Mouse (Mus musculus) adrenal gland, adult (tissue): ENCODE results near the gene Itgb2.

Experiments used
- DNase-seq, 2 experiments: peaks; one replicate each; pipeline ENCODE4 v3.0.0; 2022 to 2023; ENCODE audit warnings: low spot score in 1 of 2; ENCODE audit not compliant: inconsistent age in 2 of 2

The Itgb2 gene

GRCm38 (mm10) chr10:77516379-77516951, 13.6 kb upstream of the Itgb2 start:
- peak in 1 of 2 experiments; percentile 70 for DNase-seq

DNA sequence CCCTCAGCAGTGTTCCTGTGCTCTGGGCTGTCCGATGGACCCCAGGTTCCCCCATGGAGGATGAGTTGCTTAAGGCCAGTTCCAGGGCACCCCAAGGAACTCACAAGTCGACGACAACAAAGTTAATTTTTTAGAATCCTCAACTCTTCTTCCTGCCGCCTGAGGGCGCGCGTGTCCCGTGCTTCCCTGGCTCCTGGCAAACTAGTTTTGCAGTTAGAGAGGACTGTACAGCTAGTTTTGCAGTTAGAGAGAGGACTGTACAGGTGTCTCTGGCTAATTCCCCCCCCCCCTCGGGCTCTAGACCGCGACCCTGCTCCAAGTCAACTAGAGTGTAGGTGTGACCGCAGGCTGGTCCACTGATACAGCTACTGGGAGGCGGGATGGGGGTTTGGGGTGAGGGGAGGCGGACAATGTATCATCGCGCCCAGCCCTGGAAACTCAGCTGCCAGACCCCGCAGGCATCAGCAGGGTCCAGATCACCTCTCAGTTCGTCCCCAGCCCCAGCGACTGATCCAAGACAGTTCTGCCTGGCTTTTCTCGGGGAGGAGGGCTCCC, 12.9 kb upstream of the Itgb2 start:
- DNase-seq: peak; percentile 70 to 85

- DNase-seq: peak in 1 of 2 experiments; percentile 64
Observed at GRCm38 (mm10) chr10:77517801-77518200, 12.3 kb upstream of the Itgb2 start.

DNA sequence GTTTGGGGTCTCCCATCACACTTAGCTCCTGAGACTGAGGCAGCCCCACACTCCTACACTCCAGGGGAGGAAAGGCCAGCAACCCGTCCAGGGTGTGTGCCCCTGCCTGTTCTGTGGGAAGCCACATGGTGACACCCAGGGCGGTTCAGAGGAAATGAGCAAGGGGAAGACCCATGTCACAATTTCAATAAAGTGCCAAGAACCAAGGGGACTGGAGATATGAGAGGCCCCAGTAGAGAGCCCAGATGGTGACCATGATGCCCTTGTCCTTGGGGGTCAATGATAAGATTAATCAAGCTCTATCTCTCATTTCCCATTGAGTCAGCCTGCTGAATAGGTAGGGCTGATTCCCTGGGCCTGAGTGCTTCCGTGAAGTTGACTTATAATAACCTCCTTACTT, 10.9 kb upstream of the Itgb2 start:
- DNase-seq: peak in 1 of 2 experiments; percentile 67

DNA sequence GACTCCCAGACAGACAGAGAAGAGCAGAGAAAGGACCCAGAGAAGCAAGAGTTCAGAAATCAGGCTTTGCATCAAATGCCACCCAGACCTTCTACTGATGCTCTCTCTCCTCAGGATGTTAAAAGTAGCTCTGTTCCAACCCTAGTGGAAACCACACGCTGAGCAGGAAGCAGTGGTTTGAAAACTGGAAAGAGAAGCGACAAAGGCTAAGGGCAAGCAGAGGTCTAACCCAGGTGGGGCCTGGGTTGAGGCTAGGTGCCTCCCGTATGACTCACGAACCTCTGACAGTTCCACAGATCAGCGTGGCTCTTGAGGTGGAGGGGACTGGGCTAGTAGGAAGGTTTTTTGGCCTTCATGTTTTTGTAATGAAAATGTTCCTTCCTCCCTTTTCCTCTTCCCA, 9.6 kb upstream of the Itgb2 start:
- no peak for DNase-seq

GRCm38 (mm10) chr10:77522021-77522731, 7.9 kb upstream of the Itgb2 start:
- DNase-seq: peak in 1 of 2 experiments; percentile 40

DNA sequence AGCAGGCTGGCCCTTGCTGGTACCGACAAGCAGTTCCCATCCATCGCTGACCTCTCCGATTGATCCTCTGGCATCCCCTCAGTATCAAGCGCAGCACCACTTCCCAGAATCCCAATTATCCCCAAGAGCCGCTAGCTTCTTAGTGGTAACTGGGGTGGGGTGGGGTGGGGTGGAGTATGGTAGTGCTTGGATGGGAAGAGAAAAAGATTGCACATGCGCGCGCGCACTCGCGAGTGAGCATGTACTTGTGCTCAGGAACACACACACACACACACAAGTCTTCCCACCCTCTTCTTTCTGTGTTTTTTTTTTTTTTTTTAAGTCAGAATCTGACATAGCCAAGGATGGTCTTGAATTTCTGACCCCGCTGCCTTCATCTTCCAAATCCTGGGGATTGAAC, 7.3 kb upstream of the Itgb2 start:
- no peak for DNase-seq

DNA sequence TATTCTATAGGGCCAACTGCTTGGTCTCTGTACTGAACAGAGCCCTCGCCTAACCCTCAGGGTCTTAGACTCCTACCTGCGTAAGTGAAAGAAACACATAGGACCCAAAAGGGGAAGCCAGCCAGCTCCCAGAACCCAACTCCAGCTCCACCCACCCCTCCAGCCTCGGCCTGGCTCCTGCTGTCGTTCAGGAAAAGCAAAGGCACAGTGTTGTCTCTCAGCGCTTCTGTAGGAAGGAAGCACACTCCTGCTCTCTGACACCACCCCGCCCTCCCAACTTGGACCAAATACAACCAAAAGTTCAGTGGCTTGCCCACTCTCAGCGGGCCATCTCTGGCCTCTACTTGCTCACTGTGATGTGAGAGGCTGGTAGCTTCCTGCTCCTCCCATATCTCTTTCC, 6.7 kb upstream of the Itgb2 start:
- peak in 1 of 2 experiments; percentile 67 for DNase-seq

DNA sequence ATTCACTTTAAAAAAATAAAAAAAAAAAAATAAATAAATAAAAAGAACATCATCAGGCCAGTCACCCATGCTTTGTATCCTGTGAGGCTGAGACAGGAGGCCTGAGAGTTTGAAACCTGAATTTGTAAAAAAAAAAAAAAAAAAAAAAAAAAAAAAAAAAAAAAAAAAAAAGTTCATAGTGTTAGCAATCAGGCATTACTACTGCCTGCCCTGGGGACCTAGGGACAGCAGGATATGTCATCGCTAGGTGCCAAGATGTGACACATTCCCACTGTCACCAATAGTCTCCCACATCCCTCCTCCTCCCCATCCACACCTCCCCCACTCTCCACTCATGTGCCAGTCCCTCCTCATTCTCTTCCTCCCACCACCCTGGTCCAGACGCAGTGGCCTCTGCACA, 3.6 kb upstream of the Itgb2 start:
- no peak for DNase-seq

GRCm38 (mm10) chr10:77528634-77529033, 1.4 kb upstream of the Itgb2 start:
- DNase-seq: no peak

DNA sequence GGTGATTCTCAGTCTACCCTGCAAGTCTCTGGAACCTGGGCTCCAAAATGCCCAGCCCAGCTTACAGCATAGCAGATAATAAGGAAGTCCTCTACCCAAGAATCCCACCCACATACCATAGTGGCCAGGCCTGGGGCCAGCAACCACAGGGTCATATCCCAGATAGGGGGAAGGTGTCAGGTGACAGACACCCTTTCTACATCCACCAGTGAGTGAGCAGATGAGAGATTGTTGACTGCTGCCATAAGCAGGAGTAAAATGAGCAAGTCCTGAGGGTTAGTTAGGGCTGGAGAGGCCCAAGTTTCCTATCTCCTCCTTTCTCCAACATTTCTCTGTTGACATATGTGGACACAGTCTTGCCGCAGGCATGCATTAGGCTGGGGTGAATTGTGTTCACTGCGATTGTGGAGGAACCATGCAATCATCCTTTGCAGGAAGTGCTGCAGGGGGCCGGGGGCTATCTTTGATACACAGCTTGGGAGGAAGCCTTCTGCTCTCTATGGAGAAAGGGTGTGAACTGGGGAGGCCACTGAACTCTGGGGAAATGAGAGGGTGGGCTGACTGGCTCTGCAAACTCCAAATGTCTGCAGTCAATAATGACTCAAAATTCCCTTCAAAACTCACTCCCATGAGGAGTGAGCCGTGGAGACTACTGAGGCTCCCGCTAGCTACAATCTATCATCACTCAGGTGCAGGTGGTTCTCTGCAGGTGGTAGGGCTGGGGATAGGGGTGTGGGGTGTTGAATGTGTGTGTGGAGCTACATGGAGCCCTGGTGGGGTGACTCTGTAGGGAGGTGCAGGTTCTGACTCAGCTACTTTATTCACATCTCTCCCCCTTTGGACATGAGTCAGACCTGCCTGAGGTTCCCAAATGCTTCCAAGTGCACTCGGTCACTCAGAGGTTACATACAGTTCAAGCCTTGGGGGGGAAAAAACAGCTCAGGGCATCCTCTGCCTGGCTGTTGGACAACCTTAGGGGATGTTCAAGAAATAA, 1.3 kb downstream of the Itgb2 start:
- no peak for DNase-seq

DNA sequence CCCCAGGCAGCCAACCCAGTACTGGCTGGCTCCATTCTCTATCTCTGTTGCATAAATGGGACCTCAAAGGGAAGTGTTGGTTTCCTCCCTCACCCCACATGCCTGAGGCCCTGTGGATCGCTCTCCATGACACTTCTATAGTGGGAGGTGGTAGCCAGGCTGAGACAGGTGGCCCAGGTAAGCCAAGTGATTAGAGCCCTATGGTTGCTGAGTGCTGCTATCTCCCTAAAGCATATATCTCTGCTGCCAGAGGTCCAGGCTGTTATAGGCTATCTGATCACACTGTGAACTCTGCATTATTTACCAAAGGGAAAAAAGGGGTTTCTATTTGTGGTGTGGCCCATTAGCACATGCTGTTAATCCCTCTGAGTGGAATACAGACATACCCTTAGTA, 2.0 kb downstream of the Itgb2 start:
- DNase-seq: no peak

GRCm38 (mm10) chr10:77536727-77537126, 6.7 kb downstream of the Itgb2 start:
- DNase-seq: no peak

GRCm38 (mm10) chr10:77537215-77538209, 7.5 kb downstream of the Itgb2 start:
- DNase-seq: no peak

DNA sequence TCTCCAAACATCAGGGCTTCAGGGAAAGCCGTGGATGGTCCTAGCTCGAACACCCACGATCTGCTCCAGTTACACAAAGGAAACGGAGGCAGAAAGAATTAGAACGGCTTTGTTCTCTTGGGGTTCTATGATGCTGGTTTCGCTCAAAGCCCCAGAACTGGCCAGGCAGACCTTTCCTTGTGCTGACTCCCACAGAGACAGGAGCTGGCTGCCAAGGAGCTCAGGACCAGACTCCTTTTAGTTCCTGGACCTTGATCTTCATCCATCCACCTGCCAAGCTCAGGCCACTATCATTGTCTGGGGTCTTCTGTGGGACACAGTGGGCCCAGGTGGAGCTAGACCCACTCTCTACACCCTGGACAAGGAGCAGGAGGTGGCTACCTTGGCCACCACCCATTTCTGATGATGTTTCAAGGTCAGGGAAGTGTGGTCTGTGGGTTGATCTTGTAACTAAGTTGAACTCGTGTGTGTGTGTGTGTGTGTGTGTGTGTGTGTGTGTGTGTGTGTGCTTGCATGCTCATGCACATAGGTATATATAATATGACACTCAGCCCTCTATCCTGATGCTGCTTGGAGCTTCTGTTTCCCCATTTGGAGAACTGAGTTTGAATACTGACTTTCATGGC, 9.4 kb downstream of the Itgb2 start:
- no peak for DNase-seq

GRCm38 (mm10) chr10:77540576-77541102, 10.6 kb downstream of the Itgb2 start:
- peak in 1 of 2 experiments; percentile 30 for DNase-seq

DNA sequence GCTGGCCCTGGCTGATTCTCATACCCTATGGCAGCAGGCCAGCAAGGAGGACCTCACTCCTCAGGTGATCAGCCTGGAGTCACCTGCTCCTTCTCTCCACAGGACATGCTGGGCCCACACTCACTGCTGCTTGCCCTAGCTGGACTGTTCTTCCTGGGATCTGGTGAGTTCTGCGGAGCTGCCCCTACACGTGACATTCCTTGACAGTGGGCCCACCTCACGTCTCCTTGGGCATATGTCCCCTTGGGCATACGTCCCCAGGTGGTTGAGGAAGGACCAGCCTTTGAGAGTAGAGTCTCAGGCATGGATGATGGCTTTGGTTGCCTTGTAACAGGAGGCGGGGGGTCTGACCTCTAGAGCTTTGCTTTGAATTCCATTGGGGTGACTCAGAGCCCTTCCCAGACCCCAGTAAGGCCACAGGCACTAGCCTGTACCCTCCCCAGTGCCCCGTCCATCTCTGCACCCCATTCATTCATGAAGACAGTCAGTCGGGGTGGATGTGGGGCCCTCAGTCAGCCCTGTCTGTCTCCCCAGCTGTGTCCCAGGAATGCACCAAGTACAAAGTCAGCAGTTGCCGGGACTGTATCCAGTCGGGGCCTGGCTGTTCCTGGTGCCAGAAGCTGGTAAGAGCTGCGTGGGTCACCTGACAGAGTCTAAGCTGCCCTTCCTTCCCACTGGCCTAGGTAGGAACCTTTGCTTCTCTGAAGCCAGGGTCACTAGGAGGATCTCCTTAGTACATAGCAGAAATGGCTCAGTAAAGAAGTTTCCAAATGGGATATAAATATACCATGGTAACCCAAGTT, 12.0 kb downstream of the Itgb2 start:
- DNase-seq: no peak

DNA sequence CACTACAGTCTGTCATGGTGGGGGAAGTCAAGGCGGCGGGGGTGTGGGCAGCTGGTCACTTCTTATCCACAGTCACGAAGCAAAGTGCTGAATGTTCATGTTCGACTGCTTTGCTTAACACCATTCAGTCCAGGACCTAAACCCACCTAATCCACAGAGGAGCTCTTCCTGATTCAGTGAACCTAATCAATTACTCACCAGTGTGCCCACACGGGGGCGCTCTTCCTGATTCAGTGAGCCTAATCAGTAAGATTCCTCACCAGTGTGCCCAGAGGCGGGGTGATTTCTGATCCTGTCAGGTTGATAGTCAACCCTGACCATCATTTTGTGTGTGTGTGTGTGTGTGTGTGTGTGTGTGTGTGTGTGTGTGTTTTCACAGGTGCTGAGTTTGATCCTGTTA, 13.2 kb downstream of the Itgb2 start:
- DNase-seq: peak; percentile 31 to 57

DNA sequence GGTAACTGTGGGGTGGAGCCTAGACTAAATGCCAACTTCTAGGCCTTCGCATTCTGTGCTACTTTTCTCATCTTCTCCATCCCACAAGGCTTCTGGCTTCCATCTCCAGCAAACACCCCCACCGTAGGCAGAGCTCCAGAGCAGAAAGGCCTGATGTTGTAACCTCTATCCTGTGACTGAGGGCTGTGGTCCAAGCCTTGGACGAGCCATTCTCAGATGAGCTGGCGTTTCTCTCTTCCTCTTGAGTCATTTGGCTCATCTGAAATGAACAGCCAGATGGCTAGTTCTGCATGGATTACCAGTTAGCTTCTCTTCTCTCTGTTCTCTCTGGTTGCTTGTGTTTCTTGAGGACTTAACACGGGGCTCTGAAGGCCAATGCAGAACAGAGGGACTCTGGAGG, 14.9 kb downstream of the Itgb2 start:
- peak; percentile 49 to 82 for DNase-seq
